Mouse (Mus musculus) embryonic fibroblast, embryonic 13.5 days (primary cell): Measurements from ENCODE around the gene Mindy4.

ENCODE experiments used
- CTCF ChIP-seq: IDR thresholded peaks from 2 replicates; pipeline ENCODE4 v1.5.1; 2011; ENCODE audit warnings: mild to moderate bottlenecking, control low read depth, low read length, moderate library complexity, borderline replicate concordance; ENCODE audit not compliant: insufficient read depth
- POLR2A ChIP-seq: IDR thresholded peaks from 2 replicates; pipeline ENCODE4 v1.6.1; 2011; ENCODE audit warnings: low read depth, mild to moderate bottlenecking, control low read depth, low read length, moderate library complexity

DNA sequence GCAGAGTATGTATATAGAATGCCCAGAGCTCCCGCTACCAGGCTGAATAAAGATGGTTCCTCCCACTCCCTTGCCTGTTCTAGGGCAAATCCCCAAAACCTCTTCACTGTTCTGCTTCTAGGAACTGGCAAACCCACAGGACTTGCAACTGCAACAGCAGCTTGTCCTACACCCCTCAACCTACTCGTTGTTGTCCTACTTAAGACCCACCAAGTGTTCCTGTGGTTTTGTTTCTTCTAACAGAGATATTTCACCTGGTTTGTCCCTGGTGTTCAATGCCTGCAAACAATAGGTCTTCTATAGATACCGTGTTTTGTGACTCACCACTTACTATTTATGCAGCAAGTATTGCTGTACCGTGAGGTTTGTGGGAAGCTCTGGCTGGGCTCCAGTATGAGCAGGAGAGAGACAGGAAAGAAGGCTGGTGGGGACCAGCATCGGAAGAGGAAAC is 41.8 kb upstream of the Mindy4 start:
- TF ChIP-seq CTCF (no peak), POLR2A (no peak)
